Mouse (Mus musculus): ENCODE results near the gene Zfp568. TPM values are rescaled to one million over a fixed set of nuclear protein-coding genes. Genes with fewer than 3 reads are reported as not detected.

Zfp568 gene
- polyA plus RNA-seq, 1 experiment, result 3.3 TPM

GRCm38 (mm10) chr7:29989031-29989430, 5.3 kb downstream of the Zfp568 start:
- DNase-seq, result no peak
- H3K4me3 ChIP-seq (replicated peaks; ENCODE audit: insufficient read depth, low read depth, low read length), result no peak overlapping the region
- H3K27ac ChIP-seq (ENCODE audit: insufficient read depth, low read length), result no peak overlapping the region
- 86% methylated on average over 11 of the region's 11 CpGs for WGBS
- TF ChIP-seq POLR2A (IDR thresholded peaks at IDR 0.05; ENCODE audit: borderline replicate concordance, insufficient read depth, low read length), result no peak
- TF ChIP-seq CTCF (IDR thresholded peaks at IDR 0.05; ENCODE audit: borderline replicate concordance, insufficient read depth, low read depth, low read length), result no peak
- H3K27me3 ChIP-seq (ENCODE audit: control insufficient read depth, insufficient read depth, low read length), result no peaks in the 10 kb centered on the region
- H3K4me1 ChIP-seq (ENCODE audit: control insufficient read depth, insufficient read depth, low read length), result no peaks in the 10 kb centered on the region

GRCm38 (mm10) chr7:29992698-29993097, 8.9 kb downstream of the Zfp568 start:
- TF ChIP-seq POLR2A (IDR thresholded peaks at IDR 0.05; ENCODE audit: borderline replicate concordance, insufficient read depth, low read length), result no peak
- no peak for TF ChIP-seq CTCF (IDR thresholded peaks at IDR 0.05; ENCODE audit: borderline replicate concordance, insufficient read depth, low read depth, low read length)
- 98% methylated on average over 8 of the region's 8 CpGs for WGBS
- no peak overlapping the region for H3K4me3 ChIP-seq (replicated peaks; ENCODE audit: insufficient read depth, low read depth, low read length)

GRCm38 (mm10) chr7:29993340-29993739, 9.6 kb downstream of the Zfp568 start:
- TF ChIP-seq POLR2A (IDR thresholded peaks at IDR 0.05; ENCODE audit: borderline replicate concordance, insufficient read depth, low read length), result no peak
- no peak for TF ChIP-seq CTCF (IDR thresholded peaks at IDR 0.05; ENCODE audit: borderline replicate concordance, insufficient read depth, low read depth, low read length)
- Histone ChIP-seq H3K27me3 (ENCODE audit: control insufficient read depth, insufficient read depth, low read length) (no peaks in the 10 kb centered on the region), H3K4me3 (replicated peaks; ENCODE audit: insufficient read depth, low read depth, low read length) (no peak overlapping the region), H3K4me1 (ENCODE audit: control insufficient read depth, insufficient read depth, low read length) (no peaks in the 10 kb centered on the region), H3K27ac (ENCODE audit: insufficient read depth, low read length) (no peak overlapping the region)
- WGBS, result 89% methylated on average over 9 of the region's 9 CpGs
- no peak for DNase-seq

More at GRCm38 (mm10) chr7:29992698-29993097, 8.9 kb downstream of the Zfp568 start:
- Histone ChIP-seq H3K27ac (ENCODE audit: insufficient read depth, low read length) (no peak overlapping the region), H3K27me3 (ENCODE audit: control insufficient read depth, insufficient read depth, low read length) (no peaks in the 10 kb centered on the region), H3K4me1 (ENCODE audit: control insufficient read depth, insufficient read depth, low read length) (no peaks in the 10 kb centered on the region)
- no peak for DNase-seq

GRCm38 (mm10) chr7:29995134-29995533, 11.4 kb downstream of the Zfp568 start:
- H3K4me3 ChIP-seq (replicated peaks; ENCODE audit: insufficient read depth, low read depth, low read length), result no peak overlapping the region
- 96% methylated on average over 8 of the region's 8 CpGs for WGBS
- H3K4me1 ChIP-seq (ENCODE audit: control insufficient read depth, insufficient read depth, low read length), result no peaks in the 10 kb centered on the region
- no peak overlapping the region for H3K27ac ChIP-seq (ENCODE audit: insufficient read depth, low read length)
- no peak for TF ChIP-seq CTCF (IDR thresholded peaks at IDR 0.05; ENCODE audit: borderline replicate concordance, insufficient read depth, low read depth, low read length)
- TF ChIP-seq POLR2A (IDR thresholded peaks at IDR 0.05; ENCODE audit: borderline replicate concordance, insufficient read depth, low read length), result no peak
- DNase-seq, result no peak
- H3K27me3 ChIP-seq (ENCODE audit: control insufficient read depth, insufficient read depth, low read length), result no peaks in the 10 kb centered on the region

GRCm38 (mm10) chr7:30000601-30001000, 16.8 kb downstream of the Zfp568 start:
- DNase-seq, result no peak
- Histone ChIP-seq H3K4me3 (replicated peaks; ENCODE audit: insufficient read depth, low read depth, low read length) (no peak overlapping the region), H3K27ac (ENCODE audit: insufficient read depth, low read length) (no peak overlapping the region), H3K4me1 (ENCODE audit: control insufficient read depth, insufficient read depth, low read length) (no peaks in the 10 kb centered on the region), H3K27me3 (ENCODE audit: control insufficient read depth, insufficient read depth, low read length) (no peaks in the 10 kb centered on the region)
- TF ChIP-seq POLR2A (IDR thresholded peaks at IDR 0.05; ENCODE audit: borderline replicate concordance, insufficient read depth, low read length) (no peak), CTCF (IDR thresholded peaks at IDR 0.05; ENCODE audit: borderline replicate concordance, insufficient read depth, low read depth, low read length) (no peak)
- 92% methylated on average over 5 of the region's 5 CpGs for WGBS

GRCm38 (mm10) chr7:30007601-30008000, 23.8 kb downstream of the Zfp568 start:
- DNase-seq, result no peak
- no peak overlapping the region for H3K4me3 ChIP-seq (replicated peaks; ENCODE audit: insufficient read depth, low read depth, low read length)
- no peak for TF ChIP-seq CTCF (IDR thresholded peaks at IDR 0.05; ENCODE audit: borderline replicate concordance, insufficient read depth, low read depth, low read length)
- TF ChIP-seq POLR2A (IDR thresholded peaks at IDR 0.05; ENCODE audit: borderline replicate concordance, insufficient read depth, low read length), result no peak
- H3K27ac ChIP-seq (ENCODE audit: insufficient read depth, low read length), result no peak overlapping the region
- H3K27me3 ChIP-seq (ENCODE audit: control insufficient read depth, insufficient read depth, low read length), result no peaks in the 10 kb centered on the region
- peaks cover 6% of the 10 kb centered on the region for H3K4me1 ChIP-seq (ENCODE audit: control insufficient read depth, insufficient read depth, low read length)
- 87% methylated on average over 1 of the region's 1 CpGs for WGBS

- DNase-seq, result no peak
- Histone ChIP-seq H3K4me1 (ENCODE audit: control insufficient read depth, insufficient read depth, low read length) (peaks cover 6% of the 10 kb centered on the region), H3K27ac (ENCODE audit: insufficient read depth, low read length) (no peak overlapping the region), H3K4me3 (replicated peaks; ENCODE audit: insufficient read depth, low read depth, low read length) (no peak overlapping the region), H3K27me3 (ENCODE audit: control insufficient read depth, insufficient read depth, low read length) (no peaks in the 10 kb centered on the region)
- WGBS, result 32% methylated on average over 6 of the region's 6 CpGs
- no peak for TF ChIP-seq CTCF (IDR thresholded peaks at IDR 0.05; ENCODE audit: borderline replicate concordance, insufficient read depth, low read depth, low read length)
- TF ChIP-seq POLR2A (IDR thresholded peaks at IDR 0.05; ENCODE audit: borderline replicate concordance, insufficient read depth, low read length), result no peak
Observed at GRCm38 (mm10) chr7:30008020-30008690, 24.4 kb downstream of the Zfp568 start.

GRCm38 (mm10) chr7:30009321-30010085, 25.7 kb downstream of the Zfp568 start:
- DNase-seq, result peak; percentile 11 to 21
- Histone ChIP-seq H3K4me3 (replicated peaks; ENCODE audit: insufficient read depth, low read depth, low read length) (no peak overlapping the region), H3K27ac (ENCODE audit: insufficient read depth, low read length) (no peak overlapping the region), H3K4me1 (ENCODE audit: control insufficient read depth, insufficient read depth, low read length) (peaks cover 6% of the 10 kb centered on the region), H3K27me3 (ENCODE audit: control insufficient read depth, insufficient read depth, low read length) (no peaks in the 10 kb centered on the region)
- TF ChIP-seq CTCF (IDR thresholded peaks at IDR 0.05; ENCODE audit: borderline replicate concordance, insufficient read depth, low read depth, low read length), result no peak
- TF ChIP-seq POLR2A (IDR thresholded peaks at IDR 0.05; ENCODE audit: borderline replicate concordance, insufficient read depth, low read length), result no peak
- WGBS, result 23% methylated on average over 21 of the region's 21 CpGs

All from cerebellum, adult 2 months (tissue).